Mouse (Mus musculus) heart, adult 8-10 months (tissue): Measurements from ENCODE around the gene Cldn16. TPM values are rescaled to one million over a fixed set of nuclear protein-coding genes. Genes with fewer than 3 reads are reported as not detected.

Experiments
- total RNA-seq, 4 experiments: library from RNA; stranded (reverse); gene quantifications; 2 replicates each; pipeline ENCODE4 v1.2.4; 2022

Gene Cldn16
- total RNA-seq, 4 experiments from 2014 or later: not detected

Other genes starting within 250 kb of the Cldn16 start
- under 1 TPM; 0.19 to 0.56 (median 0.29) TPM for gene Cldn1, start 91.3 kb upstream of the Cldn16 start, total RNA-seq
- gene Tmem207, start 63.6 kb downstream of the Cldn16 start, total RNA-seq: not detected
- 1 to 10 TPM; 2.4 to 4.3 (median 3.3) TPM for gene Il1rap, start 118.6 kb downstream of the Cldn16 start, total RNA-seq